Mouse (Mus musculus): ENCODE results near the gene Arhgef2. TPM values are rescaled to one million over a fixed set of nuclear protein-coding genes. Genes with fewer than 3 reads are reported as not detected.
A peak's percentile ranks its signal among the peaks of the same experiment; 100 is the strongest.

The Arhgef2 gene
- polyA plus RNA-seq, 1 experiment from 2014 or later: 84.5 TPM

- 60% methylated on average over 4 of the region's 4 CpGs for WGBS
Observed at GRCm38 (mm10) chr3:88628766-88629165, 23.0 kb downstream of the Arhgef2 start.

GRCm38 (mm10) chr3:88629244-88629643 is 23.5 kb downstream of the Arhgef2 start:
- peaks cover 64% of the 10 kb centered on the region for H3K36me3 ChIP-seq
- no peaks in the 10 kb centered on the region for H3K27me3 ChIP-seq (replicated peaks)
- no peak overlapping the region; the same call in 1 of the 2 replicates for H3K4me2 ChIP-seq
- WGBS: 57% methylated on average over 13 of the region's 13 CpGs
- peak overlapping the region; percentile 1; the same call in 1 of the 2 replicates for H3K9ac ChIP-seq
- no peak overlapping the region for H3K4me3 ChIP-seq
- peak overlapping the region; percentile 72 for H3K27ac ChIP-seq (ENCODE audit: poor library complexity, severe bottlenecking)
- H3K9me3 ChIP-seq (replicated peaks): no peaks in the 10 kb centered on the region
- peaks cover 90% of the 10 kb centered on the region for H3K4me1 ChIP-seq (replicated peaks)
- no peak for ATAC-seq (ENCODE audit: insufficient number of reproducible peaks, low FRiP score)

More at GRCm38 (mm10) chr3:88628766-88629165, 23.0 kb downstream of the Arhgef2 start:
- no peak for ATAC-seq (ENCODE audit: insufficient number of reproducible peaks, low FRiP score)
- H3K9me3 ChIP-seq (replicated peaks): no peaks in the 10 kb centered on the region
- H3K4me3 ChIP-seq: no peak overlapping the region
- no peaks in the 10 kb centered on the region for H3K27me3 ChIP-seq (replicated peaks)
- H3K27ac ChIP-seq (ENCODE audit: poor library complexity, severe bottlenecking): peak overlapping the region; percentile 72
- H3K9ac ChIP-seq: peak overlapping the region; percentile 1; the same call in 1 of the 2 replicates
- peaks cover 95% of the 10 kb centered on the region for H3K4me1 ChIP-seq (replicated peaks)
- H3K36me3 ChIP-seq: peaks cover 59% of the 10 kb centered on the region
- no peak overlapping the region; the same call in 1 of the 2 replicates for H3K4me2 ChIP-seq

GRCm38 (mm10) chr3:88630018-88630417 is 24.3 kb downstream of the Arhgef2 start:
- no peak overlapping the region; the same call in none of the 2 replicates for H3K9ac ChIP-seq
- H3K4me3 ChIP-seq: no peak overlapping the region
- peaks cover 68% of the 10 kb centered on the region for H3K36me3 ChIP-seq

GRCm38 (mm10) chr3:88630849-88631341 is 25.1 kb downstream of the Arhgef2 start:
- peak overlapping the region; percentile 72 for H3K27ac ChIP-seq (ENCODE audit: poor library complexity, severe bottlenecking)
- H3K9me3 ChIP-seq (replicated peaks): no peaks in the 10 kb centered on the region
- whole genome bisulfite sequencing: 42% methylated on average over 6 of the region's 6 CpGs
- no peak overlapping the region for H3K4me3 ChIP-seq
- H3K9ac ChIP-seq: peak overlapping the region; percentile 7; the same call in 1 of the 2 replicates
- no peaks in the 10 kb centered on the region for H3K27me3 ChIP-seq (replicated peaks)
- H3K4me2 ChIP-seq: peak overlapping the region; percentile 22
- H3K36me3 ChIP-seq: peaks cover 70% of the 10 kb centered on the region
- H3K4me1 ChIP-seq (replicated peaks): peaks cover 81% of the 10 kb centered on the region
- ATAC-seq (ENCODE audit: insufficient number of reproducible peaks, low FRiP score): peak; percentile 13; the same call in 1 of the 2 replicates

More at GRCm38 (mm10) chr3:88630018-88630417, 24.3 kb downstream of the Arhgef2 start:
- Histone ChIP-seq H3K9me3 (replicated peaks) (no peaks in the 10 kb centered on the region), H3K27ac (ENCODE audit: poor library complexity, severe bottlenecking) (peak overlapping the region; percentile 72), H3K4me2 (peak overlapping the region; percentile 22), H3K27me3 (replicated peaks) (no peaks in the 10 kb centered on the region), H3K4me1 (replicated peaks) (peaks cover 83% of the 10 kb centered on the region)
- peak; percentile 34; the same call in 1 of the 2 replicates for ATAC-seq (ENCODE audit: insufficient number of reproducible peaks, low FRiP score)
- 33% methylated on average over 9 of the region's 9 CpGs for WGBS

GRCm38 (mm10) chr3:88631921-88632587 is 26.3 kb downstream of the Arhgef2 start:
- H3K4me1 ChIP-seq (replicated peaks): peaks cover 79% of the 10 kb centered on the region
- no peaks in the 10 kb centered on the region for H3K27me3 ChIP-seq (replicated peaks)
- no peak overlapping the region for H3K27ac ChIP-seq (ENCODE audit: poor library complexity, severe bottlenecking)
- no peak overlapping the region for H3K4me3 ChIP-seq
- H3K36me3 ChIP-seq: peaks cover 79% of the 10 kb centered on the region
- 73% methylated on average over 12 of the region's 12 CpGs for WGBS
- 0 out of 2 replicates have a peak overlapping the region, but pooled peaks have one; percentile 41 for H3K9ac ChIP-seq
- no peaks in the 10 kb centered on the region for H3K9me3 ChIP-seq (replicated peaks)
- no peak for ATAC-seq (ENCODE audit: insufficient number of reproducible peaks, low FRiP score)
- no peak overlapping the region for H3K4me2 ChIP-seq

GRCm38 (mm10) chr3:88633056-88633455 is 27.3 kb downstream of the Arhgef2 start:
- H3K27me3 ChIP-seq (replicated peaks): no peaks in the 10 kb centered on the region
- H3K27ac ChIP-seq (ENCODE audit: poor library complexity, severe bottlenecking): peak overlapping the region; percentile 46; the same call in 1 of the 2 replicates
- H3K4me2 ChIP-seq: no peak overlapping the region; the same call in 1 of the 2 replicates
- peak overlapping the region; percentile 41; the same call in 1 of the 2 replicates for H3K9ac ChIP-seq
- no peak for ATAC-seq (ENCODE audit: insufficient number of reproducible peaks, low FRiP score)
- peaks cover 72% of the 10 kb centered on the region for H3K4me1 ChIP-seq (replicated peaks)
- H3K36me3 ChIP-seq: peaks cover 87% of the 10 kb centered on the region
- no peak overlapping the region for H3K4me3 ChIP-seq
- 83% methylated on average over 10 of the region's 10 CpGs for WGBS
- H3K9me3 ChIP-seq (replicated peaks): no peaks in the 10 kb centered on the region

- Histone ChIP-seq H3K9me3 (replicated peaks) (no peaks in the 10 kb centered on the region), H3K27me3 (replicated peaks) (no peaks in the 10 kb centered on the region), H3K27ac (ENCODE audit: poor library complexity, severe bottlenecking) (peak overlapping the region; percentile 82), H3K4me3 (no peak overlapping the region), H3K36me3 (peaks cover 96% of the 10 kb centered on the region), H3K4me2 (peak overlapping the region; percentile 38), H3K9ac (peak overlapping the region; percentile 0; the same call in 1 of the 2 replicates), H3K4me1 (replicated peaks) (peaks cover 45% of the 10 kb centered on the region)
- no peak for ATAC-seq (ENCODE audit: insufficient number of reproducible peaks, low FRiP score)
- 82% methylated on average over 19 of the region's 19 CpGs for WGBS
Observed at GRCm38 (mm10) chr3:88635506-88636275, 29.9 kb downstream of the Arhgef2 start.

GRCm38 (mm10) chr3:88636555-88636986 is 30.8 kb downstream of the Arhgef2 start:
- Histone ChIP-seq H3K9ac (0 out of 2 replicates have a peak overlapping the region, but pooled peaks have one; percentile 0), H3K9me3 (replicated peaks) (no peaks in the 10 kb centered on the region), H3K27ac (ENCODE audit: poor library complexity, severe bottlenecking) (peak overlapping the region; percentile 82), H3K4me3 (no peak overlapping the region), H3K27me3 (replicated peaks) (no peaks in the 10 kb centered on the region), H3K4me2 (peak overlapping the region; percentile 38), H3K36me3 (peaks cover 94% of the 10 kb centered on the region), H3K4me1 (replicated peaks) (peaks cover 37% of the 10 kb centered on the region)
- WGBS: 48% methylated on average over 8 of the region's 8 CpGs
- ATAC-seq (ENCODE audit: insufficient number of reproducible peaks, low FRiP score): no peak

- no peak overlapping the region for H3K4me3 ChIP-seq
- H3K4me1 ChIP-seq (replicated peaks): peaks cover 31% of the 10 kb centered on the region
- H3K27ac ChIP-seq (ENCODE audit: poor library complexity, severe bottlenecking): peak overlapping the region; percentile 82
- WGBS: 91% methylated on average over 5 of the region's 5 CpGs
- no peak overlapping the region; the same call in 1 of the 2 replicates for H3K4me2 ChIP-seq
- no peaks in the 10 kb centered on the region for H3K9me3 ChIP-seq (replicated peaks)
- H3K27me3 ChIP-seq (replicated peaks): no peaks in the 10 kb centered on the region
- H3K9ac ChIP-seq: no peak overlapping the region
- peaks cover 94% of the 10 kb centered on the region for H3K36me3 ChIP-seq
- ATAC-seq (ENCODE audit: insufficient number of reproducible peaks, low FRiP score): no peak
Observed at GRCm38 (mm10) chr3:88637134-88637533, 31.4 kb downstream of the Arhgef2 start.

GRCm38 (mm10) chr3:88639239-88639638 is 33.5 kb downstream of the Arhgef2 start:
- Histone ChIP-seq H3K27ac (ENCODE audit: poor library complexity, severe bottlenecking) (no peak overlapping the region), H3K36me3 (peaks cover 94% of the 10 kb centered on the region), H3K4me1 (replicated peaks) (peaks cover 17% of the 10 kb centered on the region), H3K9ac (no peak overlapping the region), H3K27me3 (replicated peaks) (no peaks in the 10 kb centered on the region), H3K4me3 (no peak overlapping the region), H3K9me3 (replicated peaks) (no peaks in the 10 kb centered on the region), H3K4me2 (no peak overlapping the region)
- ATAC-seq (ENCODE audit: insufficient number of reproducible peaks, low FRiP score): no peak
- WGBS: 91% methylated on average over 12 of the region's 12 CpGs

- ATAC-seq (ENCODE audit: insufficient number of reproducible peaks, low FRiP score): no peak
- no peaks in the 10 kb centered on the region for H3K27me3 ChIP-seq (replicated peaks)
- H3K4me3 ChIP-seq: no peak overlapping the region
- H3K27ac ChIP-seq (ENCODE audit: poor library complexity, severe bottlenecking): no peak overlapping the region
- H3K9me3 ChIP-seq (replicated peaks): no peaks in the 10 kb centered on the region
- peaks cover 13% of the 10 kb centered on the region for H3K4me1 ChIP-seq (replicated peaks)
- no peak overlapping the region for H3K4me2 ChIP-seq
- peaks cover 94% of the 10 kb centered on the region for H3K36me3 ChIP-seq
- whole genome bisulfite sequencing: 79% methylated on average over 1 of the region's 1 CpGs
- no peak overlapping the region for H3K9ac ChIP-seq
Observed at GRCm38 (mm10) chr3:88640676-88641075, 34.9 kb downstream of the Arhgef2 start.

Data from heart, embryonic 12.5 days (tissue).